Mouse (Mus musculus): ENCODE data around the gene Olfr166.

DNA sequence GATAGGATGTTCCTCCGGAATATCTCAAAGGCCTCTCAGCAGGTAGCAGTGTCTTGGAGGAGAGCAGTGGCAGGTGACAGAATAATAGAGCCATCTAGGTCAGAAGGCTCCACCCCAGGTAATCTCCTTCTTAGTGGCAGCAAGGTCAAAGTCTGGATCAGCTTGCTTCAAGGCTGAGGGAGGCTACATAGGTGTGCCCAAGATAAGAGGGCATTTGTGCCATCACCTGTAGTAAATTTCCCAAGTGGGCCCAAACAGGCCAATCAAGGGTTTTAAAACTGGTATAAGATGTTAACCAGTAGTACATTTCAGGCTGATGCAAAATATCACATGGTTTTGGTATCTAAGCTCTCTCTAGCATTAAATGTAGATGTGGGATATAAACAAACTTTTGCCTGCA is 19.1 kb upstream of the Olfr166 start:
- TF ChIP-seq POLR2A (IDR thresholded peaks at IDR 0.05; ENCODE audit: borderline replicate concordance, control insufficient read depth, low read depth, low read length): no peak
- TF ChIP-seq CTCF (IDR thresholded peaks at IDR 0.05; ENCODE audit: control insufficient read depth, insufficient read depth, low read length): no peak

All from bone marrow, adult 2 months (tissue).